Mouse (Mus musculus) midbrain, embryonic 10.5 days (tissue): ENCODE measurements around the gene Prkcsh. TPM values are rescaled to one million over a fixed set of nuclear protein-coding genes. Genes with fewer than 3 reads are reported as not detected.

Experiments used
- DNase-seq: peaks from one replicate; pipeline ENCODE4 v3.0.0-alpha.2; 2017; ENCODE audit warnings: low spot score
- H3K27ac ChIP-seq: fragments of 300-500 bp; sonication (generic); replicated peaks from 2 replicates; pipeline ENCODE4 v1.5.1; 2016; ENCODE audit warnings: mild to moderate bottlenecking
- H3K27me3 ChIP-seq: fragments of 300-500 bp; sonication (generic); 2 replicates; pipeline ENCODE4 v1.6.1; 2016; ENCODE audit warnings: low read depth, mild to moderate bottlenecking; ENCODE audit not compliant: poor library complexity, severe bottlenecking
- H3K36me3 ChIP-seq: fragments of 300-500 bp; sonication (generic); 2 replicates; pipeline ENCODE4 v1.6.1; 2016; ENCODE audit warnings: mild to moderate bottlenecking, moderate library complexity
- H3K4me1 ChIP-seq: fragments of 300-500 bp; sonication (generic); 2 replicates; pipeline ENCODE4 v1.6.1; 2016
- H3K4me3 ChIP-seq: fragments of 300-500 bp; sonication (generic); 2 replicates; pipeline ENCODE4 v1.5.1; 2016; ENCODE audit warnings: mild to moderate bottlenecking, moderate library complexity
- H3K9me3 ChIP-seq: fragments of 300-500 bp; sonication (generic); replicated peaks from 2 replicates; pipeline ENCODE4 v1.6.1; 2016; ENCODE audit warnings: mild to moderate bottlenecking
- WGBS: fragments of 180-500 bp; shearing (Covaris S2); methylation state at CpG from one replicate; pipeline ENCODE4 v1.1.7; 2016; 5-methylcytosine and 5-hydroxymethylcytosine counted together
- polyA plus RNA-seq: library from polyadenylated mRNA; unstranded; fragments of >200 nt; fragmentation: Nextera tagmentation; extraction: Ambion mirVana; gene quantifications from 2 replicates; pipeline ENCODE4 v1.2.1, GENCODE M21; 2016

The Prkcsh gene
- 108 and 112 TPM in 2 replicates for polyA plus RNA-seq

DNA sequence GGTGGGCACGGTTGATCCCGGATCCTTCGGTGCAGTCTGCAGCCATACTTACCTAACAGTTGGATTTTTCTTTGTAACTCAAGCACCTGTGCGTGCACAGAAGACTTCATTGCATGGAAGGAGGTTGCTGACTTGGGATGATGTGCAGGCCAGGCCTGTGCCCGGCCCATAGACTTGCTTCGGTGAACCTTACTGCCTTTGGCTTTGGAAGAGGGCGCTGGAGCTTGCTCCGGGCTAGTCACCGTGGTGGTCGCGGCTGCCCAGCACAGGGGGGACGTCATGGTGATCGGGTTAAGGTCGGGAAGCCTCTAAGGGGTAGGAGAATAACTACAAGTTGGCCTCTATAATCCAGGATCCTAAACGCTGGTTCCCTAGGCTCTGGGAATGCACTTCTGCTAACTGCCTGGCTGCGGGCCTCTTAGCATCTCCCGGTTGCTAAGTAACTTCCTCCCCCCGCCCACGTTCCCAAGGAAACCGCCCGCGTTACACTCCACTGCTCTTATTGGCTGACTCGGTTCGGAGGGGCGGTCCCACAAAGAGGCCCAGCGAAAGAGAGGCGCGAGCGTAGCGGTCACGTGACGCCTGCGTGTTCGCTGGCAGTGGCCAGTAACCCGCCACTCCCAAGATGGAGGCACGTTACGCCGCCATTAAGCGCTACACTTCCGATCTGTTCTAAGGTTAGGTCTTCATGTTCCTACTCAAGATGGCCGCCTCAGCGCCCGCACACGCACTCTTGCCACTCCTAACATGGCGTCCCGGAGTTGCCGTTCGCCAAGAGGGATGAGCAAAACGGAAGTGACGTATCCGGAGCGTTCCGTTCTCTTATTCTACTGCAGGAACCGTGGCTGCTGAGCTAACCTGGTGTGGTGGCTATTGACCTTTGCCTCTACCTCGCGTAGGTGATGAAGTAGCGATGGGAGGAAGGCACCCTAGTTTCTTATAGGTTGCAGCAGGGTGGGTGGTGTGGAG lies at the start of gene Prkcsh, which contains the start of gene Ccdc151:
Gene Prkcsh, plus strand, starts transcription at position 613 of the 969 bp plus-strand sequence.
Gene Ccdc151, minus strand, starts transcription at position 441 of the 969 bp plus-strand sequence.
- H3K9me3 ChIP-seq: no peaks in the 10 kb centered on the region
- H3K4me1 ChIP-seq: peaks cover 31% of the 10 kb centered on the region
- H3K4me3 ChIP-seq: peak within 1 kb of the TSS; percentile 71
- peaks cover 38% of the 10 kb centered on the region for H3K36me3 ChIP-seq
- peak; percentile 100 for DNase-seq
- H3K27ac ChIP-seq: peak within 1 kb of the TSS; percentile 83
- H3K27me3 ChIP-seq: no peaks in the 10 kb centered on the region
- WGBS: 6% methylated on average over 57 of the region's 57 CpGs

GRCm38 (mm10) chr9:21953600-21953999 lies 49.0 kb upstream of the Prkcsh start:
- Histone ChIP-seq H3K36me3 (peaks cover 12% of the 10 kb centered on the region), H3K27ac (no peak overlapping the region), H3K4me3 (no peak overlapping the region), H3K27me3 (peaks cover 12% of the 10 kb centered on the region), H3K4me1 (peaks cover 26% of the 10 kb centered on the region), H3K9me3 (no peaks in the 10 kb centered on the region)
- WGBS: 11% methylated on average over 3 of the region's 3 CpGs
- DNase-seq: peak; percentile 39

- no peak for DNase-seq
- Histone ChIP-seq H3K36me3 (peaks cover 12% of the 10 kb centered on the region), H3K4me1 (peaks cover 26% of the 10 kb centered on the region), H3K27me3 (peaks cover 16% of the 10 kb centered on the region), H3K9me3 (no peaks in the 10 kb centered on the region), H3K27ac (no peak overlapping the region), H3K4me3 (peak overlapping the region; percentile 78)
- 81% methylated on average over 3 of the region's 3 CpGs for WGBS
Measured at GRCm38 (mm10) chr9:21954635-21955034, 48.0 kb upstream of the Prkcsh start.

- DNase-seq: no peak
- H3K27me3 ChIP-seq: peaks cover 22% of the 10 kb centered on the region
- WGBS: 3% methylated on average over 18 of the region's 18 CpGs
Measured at GRCm38 (mm10) chr9:21955225-21955569, 47.4 kb upstream of the Prkcsh start.

DNA sequence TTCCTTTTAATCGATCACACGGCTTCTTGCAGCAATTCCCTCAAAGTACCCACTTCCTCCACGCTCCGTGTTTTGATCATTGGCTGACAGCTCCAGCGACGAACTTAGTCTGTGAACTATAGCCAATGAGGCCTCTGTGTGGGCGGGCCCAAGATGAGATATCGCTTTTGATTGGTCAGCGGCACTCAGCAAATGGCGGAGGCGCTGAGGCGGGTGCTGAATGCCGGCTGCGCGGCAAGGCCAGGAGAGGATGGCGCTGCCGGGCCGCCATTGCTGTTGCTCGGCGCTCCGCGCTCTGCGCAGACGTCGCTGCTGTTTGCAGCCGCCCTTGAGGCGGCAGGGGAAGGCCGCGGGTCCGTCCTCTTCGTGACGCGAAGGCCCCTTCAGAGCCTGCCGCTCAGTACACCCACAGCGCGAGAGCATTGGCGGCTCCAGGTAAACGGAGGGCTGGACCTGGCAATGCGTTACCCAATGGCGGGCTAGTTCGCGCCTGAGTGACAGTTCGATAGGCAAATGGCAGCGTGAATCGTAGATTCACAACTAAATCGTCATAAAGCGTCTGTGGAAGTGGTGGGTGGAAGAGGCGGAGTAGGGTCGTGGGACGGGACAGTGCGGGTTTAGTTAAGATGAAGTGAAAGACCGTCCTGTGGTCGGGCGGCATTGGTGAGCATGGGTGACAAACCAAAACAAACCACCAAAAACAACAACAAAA lies 46.9 kb upstream of the Prkcsh start, which contains the start of gene Swsap1:
Gene Swsap1, plus strand, starts transcription at position 186 of the 712 bp plus-strand sequence.
- under 1% methylated on average over 54 of the region's 54 CpGs for WGBS

More at GRCm38 (mm10) chr9:21955225-21955569, 47.4 kb upstream of the Prkcsh start:
- Histone ChIP-seq H3K9me3 (no peaks in the 10 kb centered on the region), H3K4me1 (peaks cover 26% of the 10 kb centered on the region), H3K27ac (peak overlapping the region; percentile 96), H3K4me3 (peak overlapping the region; percentile 78), H3K36me3 (peaks cover 12% of the 10 kb centered on the region)

GRCm38 (mm10) chr9:21958372-21958771 lies 44.2 kb upstream of the Prkcsh start:
- no peak for DNase-seq
- Histone ChIP-seq H3K4me3 (no peak overlapping the region), H3K27me3 (peaks cover 53% of the 10 kb centered on the region), H3K4me1 (peaks cover 52% of the 10 kb centered on the region), H3K36me3 (peaks cover 12% of the 10 kb centered on the region), H3K27ac (no peak overlapping the region), H3K9me3 (no peaks in the 10 kb centered on the region)
- WGBS: 92% methylated on average over 5 of the region's 5 CpGs

More for the DNA sequence above, 46.9 kb upstream of the Prkcsh start, which contains the start of gene Swsap1:
- Histone ChIP-seq H3K36me3 (peaks cover 12% of the 10 kb centered on the region), H3K9me3 (no peaks in the 10 kb centered on the region), H3K4me1 (peaks cover 32% of the 10 kb centered on the region), H3K27ac (peak within 1 kb of the TSS; percentile 96), H3K27me3 (peaks cover 27% of the 10 kb centered on the region), H3K4me3 (peak within 1 kb of the TSS; percentile 78)
- DNase-seq: peak; percentile 98

- H3K27ac ChIP-seq: no peak overlapping the region
- H3K4me3 ChIP-seq: no peak overlapping the region
- peaks cover 62% of the 10 kb centered on the region for H3K27me3 ChIP-seq
Measured at GRCm38 (mm10) chr9:21959244-21959643, 43.4 kb upstream of the Prkcsh start.

GRCm38 (mm10) chr9:21960135-21960534 lies 42.5 kb upstream of the Prkcsh start:
- no peak for DNase-seq
- H3K27me3 ChIP-seq: peaks cover 63% of the 10 kb centered on the region
- H3K4me3 ChIP-seq: peak overlapping the region; percentile 57
- no peak overlapping the region for H3K27ac ChIP-seq
- peaks cover 44% of the 10 kb centered on the region for H3K4me1 ChIP-seq
- peaks cover 12% of the 10 kb centered on the region for H3K36me3 ChIP-seq
- WGBS: 55% methylated on average over 9 of the region's 9 CpGs
- H3K9me3 ChIP-seq: no peaks in the 10 kb centered on the region

More at GRCm38 (mm10) chr9:21959244-21959643, 43.4 kb upstream of the Prkcsh start:
- WGBS: 89% methylated on average over 7 of the region's 7 CpGs
- Histone ChIP-seq H3K36me3 (peaks cover 12% of the 10 kb centered on the region), H3K9me3 (no peaks in the 10 kb centered on the region), H3K4me1 (peaks cover 49% of the 10 kb centered on the region)
- DNase-seq: no peak

GRCm38 (mm10) chr9:21960558-21961208 lies 41.9 kb upstream of the Prkcsh start:
- peak; percentile 44 for DNase-seq
- 0 out of 2 replicates have a peak overlapping the region, but pooled peaks have one; percentile 35 for H3K27ac ChIP-seq
- peaks cover 63% of the 10 kb centered on the region for H3K27me3 ChIP-seq
- H3K4me3 ChIP-seq: peak overlapping the region; percentile 57
- H3K36me3 ChIP-seq: peaks cover 12% of the 10 kb centered on the region
- peaks cover 44% of the 10 kb centered on the region for H3K4me1 ChIP-seq
- WGBS: 9% methylated on average over 26 of the region's 26 CpGs
- no peaks in the 10 kb centered on the region for H3K9me3 ChIP-seq

- Histone ChIP-seq H3K9me3 (no peaks in the 10 kb centered on the region), H3K27ac (no peak overlapping the region), H3K4me1 (peaks cover 41% of the 10 kb centered on the region), H3K27me3 (peaks cover 63% of the 10 kb centered on the region), H3K4me3 (peak overlapping the region; percentile 57), H3K36me3 (peaks cover 12% of the 10 kb centered on the region)
- WGBS: 1% methylated on average over 35 of the region's 35 CpGs
- no peak for DNase-seq
Measured at GRCm38 (mm10) chr9:21961366-21961980, 41.1 kb upstream of the Prkcsh start.

GRCm38 (mm10) chr9:21962010-21962409 lies 40.6 kb upstream of the Prkcsh start:
- Histone ChIP-seq H3K27ac (peak overlapping the region; percentile 19; the same call in 1 of the 2 replicates), H3K36me3 (peaks cover 12% of the 10 kb centered on the region), H3K4me3 (peak overlapping the region; percentile 57), H3K9me3 (no peaks in the 10 kb centered on the region), H3K4me1 (peaks cover 37% of the 10 kb centered on the region), H3K27me3 (peaks cover 63% of the 10 kb centered on the region)
- WGBS: 1% methylated on average over 15 of the region's 15 CpGs
- DNase-seq: no peak
